Mouse (Mus musculus): ENCODE results near the gene Pax1. TPM values are rescaled to one million over a fixed set of nuclear protein-coding genes. Genes with fewer than 3 reads are reported as not detected.

Pax1 gene
- not detected for polyA plus RNA-seq (2014; fragmentation: Illumina TruSeq; extraction: RNeasy Lipid Tissue Mini Kit (QIAGEN cat#74804); ENCODE audit: low replicate concordance)

GRCm38 (mm10) chr2:147361581-147361980 is at the start of gene Pax1:
Gene Pax1 (plus strand): TSS chr2:147361925.

Other genes starting within 250 kb of the Pax1 start
- gene Nkx2-2, start 167.7 kb upstream of the Pax1 start, polyA plus RNA-seq (2014; fragmentation: Illumina TruSeq; extraction: RNeasy Lipid Tissue Mini Kit (QIAGEN cat#74804); ENCODE audit: low replicate concordance), result 1.2 TPM

All from small intestine, adult 10 weeks (tissue).